Mouse (Mus musculus) duodenum, adult 2 months (tissue): Measurements from ENCODE around the gene Gm28047. TPM values are rescaled to one million over a fixed set of nuclear protein-coding genes. Genes with fewer than 3 reads are reported as not detected.

ENCODE experiments used
- polyA plus RNA-seq: library from polyadenylated mRNA; depleted of rRNA; stranded (reverse); fragments of >200 nt; gene quantifications from 2 replicates; pipeline ENCODE4 v1.2.3, GENCODE M21; 2012; ENCODE audit warnings: low replicate concordance; rRNA removed

The Gm28047 gene
- polyA plus RNA-seq, result not detected in 2 replicates

GRCm38 (mm10) chr15:102624970-102625686, at the start of gene Gm28047, which contains the start of gene Atf7:
TSS of gene Gm28047 (minus strand) at chr15:102625067.
TSS of gene Atf7 (minus strand) at chr15:102625464.

DNA sequence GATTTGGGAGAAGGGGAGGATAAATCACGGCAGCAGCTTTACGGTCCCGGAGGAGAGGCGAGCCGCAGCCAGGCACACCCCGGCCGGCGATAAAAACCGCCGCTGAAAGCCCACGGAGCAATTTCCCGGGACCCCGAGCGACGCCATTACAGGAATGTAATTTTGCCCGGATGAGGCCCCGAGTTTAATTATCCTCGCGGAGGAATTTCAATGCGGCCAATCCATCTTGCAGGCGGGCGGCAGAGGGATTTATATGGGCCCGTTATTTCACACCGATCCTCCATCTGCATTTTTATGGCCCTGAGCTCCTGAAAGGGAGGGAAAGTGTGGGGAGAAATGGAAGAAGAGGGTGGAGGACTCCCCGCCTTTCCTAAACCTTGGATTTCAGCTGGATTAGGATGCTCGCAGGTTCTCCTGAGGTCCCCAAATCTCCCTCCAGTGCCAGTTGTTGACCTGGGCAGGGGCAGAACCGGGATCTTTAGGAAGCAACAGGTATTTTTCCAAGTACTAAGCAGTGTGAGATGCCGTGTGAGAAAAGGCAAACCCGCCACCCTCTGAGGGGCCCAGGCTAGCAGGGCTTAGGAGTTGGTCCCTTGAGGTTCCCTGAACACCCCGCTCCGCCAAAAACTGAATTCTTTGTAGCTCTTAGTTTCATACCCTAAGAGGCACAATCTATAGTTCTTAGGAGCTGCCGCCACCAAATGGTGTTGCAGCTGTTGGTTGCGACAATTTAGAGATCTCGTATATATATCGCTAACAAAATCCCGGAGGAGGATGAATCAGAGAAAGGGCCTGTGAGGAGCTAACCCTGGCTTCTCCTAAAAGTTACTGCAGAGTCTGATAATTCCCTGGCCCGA, 47.6 kb upstream of the Gm28047 start, which contains the start of gene Atp5g2:
TSS of gene Atp5g2 (minus strand) at position 138 of the 857 bp plus-strand sequence.

DNA sequence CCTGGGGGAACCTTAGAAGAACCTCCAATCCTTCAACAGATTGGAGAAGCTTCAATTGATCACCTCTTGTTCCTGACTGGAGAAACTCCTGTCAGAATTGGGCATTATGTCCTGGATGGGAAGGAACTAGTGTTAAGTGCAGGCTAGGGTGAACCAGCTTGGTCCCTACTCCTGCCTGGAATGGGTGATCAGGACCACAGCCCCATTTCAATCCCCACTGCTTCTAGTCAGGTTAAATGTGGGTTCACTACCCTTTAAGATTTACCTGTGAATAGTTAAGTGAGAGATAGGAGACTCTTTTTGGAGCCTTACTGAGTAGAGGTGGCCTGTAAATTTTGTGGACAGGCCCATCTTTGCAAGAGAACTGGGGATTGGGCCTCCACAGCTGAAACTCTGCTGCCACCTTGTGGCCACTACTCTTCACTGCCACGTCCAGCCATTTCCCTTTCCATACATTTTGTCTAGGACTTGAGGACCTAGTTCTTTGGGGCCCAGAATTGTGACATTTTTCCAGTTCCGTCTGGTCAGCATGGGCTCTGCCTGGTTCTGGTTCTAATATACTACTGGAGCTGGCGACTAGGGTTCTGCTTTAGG, 99.9 kb downstream of the Gm28047 start, which contains the start of gene Npff:
TSS of gene Npff (minus strand) at position 51 of the 594 bp plus-strand sequence.

GRCm38 (mm10) chr15:102517976-102518858, 106.7 kb downstream of the Gm28047 start, which contains the start of gene Tarbp2:
TSS of gene Tarbp2 (plus strand) at chr15:102518192.

DNA sequence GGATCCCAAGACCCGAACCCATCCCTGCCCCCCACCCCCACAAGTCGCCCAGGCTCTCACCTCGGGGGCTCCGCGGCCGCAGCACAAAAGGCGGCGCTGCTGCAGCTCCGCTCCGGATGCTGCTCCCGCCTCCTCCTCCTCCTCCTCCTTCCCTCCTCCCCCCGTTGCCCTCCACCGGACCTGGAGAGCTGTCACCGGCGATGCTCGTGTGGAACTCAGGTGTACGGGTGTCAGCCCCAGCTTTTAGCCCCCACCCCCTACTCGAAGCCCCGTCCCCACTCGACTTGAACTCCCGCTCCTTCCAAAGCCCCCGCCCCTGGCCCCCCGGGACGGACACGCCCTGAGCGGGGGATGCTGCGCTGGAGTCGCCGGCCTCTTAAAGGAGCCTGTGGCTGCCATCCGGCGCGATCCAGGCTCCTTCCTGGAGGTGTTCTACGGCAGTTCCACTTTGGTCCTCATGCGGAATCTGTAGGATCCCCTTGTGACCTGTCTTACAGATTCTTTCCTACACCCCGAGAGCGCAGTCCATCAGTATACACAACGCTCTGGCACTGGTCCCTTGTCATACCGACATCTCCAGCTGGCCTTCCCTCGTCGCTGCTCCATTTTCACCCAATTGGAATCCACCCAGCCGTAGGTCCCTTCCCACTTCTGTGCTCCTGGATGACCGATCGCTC, 108.0 kb downstream of the Gm28047 start, which contains the start of gene Map3k12:
TSS of gene Map3k12 (minus strand) at position 337 of the 677 bp plus-strand sequence.

GRCm38 (mm10) chr15:102503447-102503846, 121.4 kb downstream of the Gm28047 start, which contains the start of gene Gm10337:
TSS of gene Gm10337 (plus strand) at chr15:102503722.

Other genes starting within 250 kb of the Gm28047 start
- 4.9 and 7.0 TPM in 2 replicates for gene Sp1, start 218.9 kb downstream of the Gm28047 start, polyA plus RNA-seq
- gene Amhr2, start 179.7 kb downstream of the Gm28047 start, polyA plus RNA-seq, result 0.90 and 5.0 TPM in 2 replicates
- 686 and 903 TPM in 2 replicates for gene Prr13, start 166.0 kb downstream of the Gm28047 start, polyA plus RNA-seq
- 331 and 369 TPM in 2 replicates for gene Pcbp2, start 154.5 kb downstream of the Gm28047 start, polyA plus RNA-seq
- not detected in 2 replicates for gene Gm10337, start 121.3 kb downstream of the Gm28047 start, polyA plus RNA-seq
- 0.88 and 2.6 TPM in 2 replicates for gene Map3k12, start 108.0 kb downstream of the Gm28047 start, polyA plus RNA-seq
- gene Tarbp2, start 106.9 kb downstream of the Gm28047 start, polyA plus RNA-seq, result 91.8 and 94.8 TPM in 2 replicates
- 2.9 and 3.2 TPM in 2 replicates for gene Npff, start 100.1 kb downstream of the Gm28047 start, polyA plus RNA-seq
- 37.2 and 38.5 TPM in 2 replicates for gene Atf7, start 397 bp upstream of the Gm28047 start, polyA plus RNA-seq
- gene Atp5g2, start 47.3 kb upstream of the Gm28047 start, polyA plus RNA-seq, result 467 and 483 TPM in 2 replicates
- gene Calcoco1, start 97.1 kb upstream of the Gm28047 start, polyA plus RNA-seq, result 12.7 and 15.6 TPM in 2 replicates